Mouse (Mus musculus): ENCODE results near the gene Gm12789. TPM values are rescaled to one million over a fixed set of nuclear protein-coding genes. Genes with fewer than 3 reads are reported as not detected.
"Not testable (repeated sequence)": the region's sequence is repeated elsewhere in the genome, so short reads cannot be mapped to it uniquely, and the experiment has no call there.

The Gm12789 gene
- polyA plus RNA-seq (2012; rRNA removed), result not detected in 2 replicates

DNA sequence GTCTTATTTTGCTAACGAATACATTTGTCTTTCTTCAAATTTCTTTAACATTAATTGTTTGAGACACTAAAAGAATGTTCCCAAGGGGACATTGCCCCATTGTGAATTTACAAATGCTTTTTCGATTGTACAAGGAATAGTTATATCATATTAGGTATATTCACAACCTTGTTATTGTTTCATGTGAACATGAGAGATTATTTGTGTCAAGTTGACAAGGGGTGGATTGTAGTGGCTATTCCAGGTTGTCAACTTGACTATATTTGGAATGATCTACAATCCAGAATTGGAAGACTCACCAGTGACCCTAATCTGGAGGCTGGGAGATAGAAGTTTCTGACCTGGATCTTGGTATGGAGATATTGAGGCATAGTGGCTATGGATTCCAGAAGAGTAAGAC is at the start of gene Gm12789:
TSS of gene Gm12789 (plus strand) at position 301 of the 400 bp plus-strand sequence.
- not testable (repeated sequence) for DNase-seq (ENCODE audit: low read depth, low spot score)
- 87% methylated on average over 2 of the region's 2 CpGs for WGBS

DNA sequence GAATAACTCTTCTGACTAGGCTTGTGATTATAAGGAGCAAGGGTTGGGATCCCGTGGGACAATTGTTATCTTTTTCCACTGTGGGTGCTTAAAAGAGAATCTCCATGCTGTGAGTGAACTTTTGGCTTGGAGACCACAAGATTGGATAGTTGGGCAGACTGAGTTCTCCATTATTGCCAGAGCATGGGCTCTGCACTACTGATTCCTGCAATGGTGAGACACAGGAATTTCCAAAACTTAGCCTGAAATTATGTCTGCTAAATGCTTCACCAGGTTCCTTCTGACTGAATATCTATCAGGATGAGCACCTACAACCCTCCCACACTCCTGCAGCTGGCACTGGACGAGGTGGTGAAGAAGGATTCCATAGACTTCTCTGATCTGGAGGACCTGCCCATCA is 46.3 kb upstream of the Gm12789 start, which contains the start of gene Gm12794:
TSS of gene Gm12794 (plus strand) at position 301 of the 400 bp plus-strand sequence.
- not testable (repeated sequence) for DNase-seq (ENCODE audit: low read depth, low spot score)
- WGBS, result 68% methylated on average over 2 of the region's 2 CpGs

DNA sequence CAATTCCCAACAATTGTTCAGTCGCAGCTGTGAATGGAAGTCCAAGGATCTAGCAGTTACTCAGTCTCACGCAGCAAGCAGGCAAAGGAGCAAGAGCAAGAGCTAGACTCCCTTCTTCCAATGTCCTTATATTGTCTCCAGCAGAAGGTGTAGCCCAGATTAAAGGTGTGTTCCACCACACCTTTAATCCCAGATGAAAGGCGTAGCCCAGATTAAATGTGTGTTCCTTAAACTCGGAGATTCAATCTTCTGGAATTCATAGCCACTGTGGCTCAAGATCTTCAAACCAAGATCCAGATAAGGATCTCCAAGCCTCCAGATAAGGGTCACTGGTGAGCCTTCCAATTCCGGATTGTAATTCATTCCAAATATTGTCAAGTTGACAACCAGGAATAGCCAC is 5.5 kb upstream of the Gm12789 start, which contains the start of gene Gm12790:
TSS of gene Gm12790 (minus strand) at position 101 of the 400 bp plus-strand sequence.
- 80% methylated on average over 1 of the region's 5 CpGs for WGBS
- DNase-seq (ENCODE audit: low read depth, low spot score), result not testable (repeated sequence)

DNA sequence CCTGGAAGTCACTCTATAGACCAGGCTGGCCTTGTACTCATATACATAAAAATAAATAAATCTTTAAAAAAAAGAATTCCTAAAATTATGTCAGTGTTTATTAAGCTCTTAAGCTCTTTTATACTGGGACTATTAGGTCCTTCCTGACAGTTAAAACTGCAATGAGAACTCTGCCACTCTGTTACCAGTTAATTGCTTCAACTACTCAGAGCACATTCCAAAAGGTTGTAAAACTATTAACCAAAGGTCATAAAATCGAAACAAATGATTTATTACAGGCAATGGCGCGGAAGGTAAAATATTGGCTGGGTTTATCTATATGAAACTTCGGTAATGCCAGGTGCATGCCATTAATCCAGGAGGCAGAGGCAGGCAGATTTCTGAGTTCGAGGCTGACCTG is 748 bp upstream of the Gm12789 start:
- no peak for DNase-seq (ENCODE audit: low read depth, low spot score)
- WGBS, result 24% methylated on average over 5 of the region's 5 CpGs

DNA sequence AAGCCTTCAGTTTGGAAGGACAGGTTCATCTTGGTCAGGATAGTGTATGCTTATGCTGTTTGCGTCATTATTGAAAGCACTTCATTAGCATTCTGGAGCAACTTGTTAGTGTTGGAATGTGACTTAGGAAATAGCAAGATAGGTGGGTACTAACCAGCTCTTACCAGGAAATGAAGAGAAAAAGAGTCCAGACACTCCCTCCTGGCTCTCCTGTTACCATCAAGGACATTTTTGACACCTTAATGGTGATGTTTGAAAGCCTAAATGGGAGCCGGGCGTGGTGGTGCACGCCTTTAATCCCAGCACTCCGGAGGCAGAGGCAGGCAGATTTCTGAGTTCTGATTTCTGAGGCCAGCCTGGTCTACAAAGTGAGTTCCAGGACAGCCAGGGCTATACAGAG is 11.0 kb downstream of the Gm12789 start:
- 83% methylated on average over 5 of the region's 5 CpGs for WGBS
- no peak for DNase-seq (ENCODE audit: low read depth, low spot score)

DNA sequence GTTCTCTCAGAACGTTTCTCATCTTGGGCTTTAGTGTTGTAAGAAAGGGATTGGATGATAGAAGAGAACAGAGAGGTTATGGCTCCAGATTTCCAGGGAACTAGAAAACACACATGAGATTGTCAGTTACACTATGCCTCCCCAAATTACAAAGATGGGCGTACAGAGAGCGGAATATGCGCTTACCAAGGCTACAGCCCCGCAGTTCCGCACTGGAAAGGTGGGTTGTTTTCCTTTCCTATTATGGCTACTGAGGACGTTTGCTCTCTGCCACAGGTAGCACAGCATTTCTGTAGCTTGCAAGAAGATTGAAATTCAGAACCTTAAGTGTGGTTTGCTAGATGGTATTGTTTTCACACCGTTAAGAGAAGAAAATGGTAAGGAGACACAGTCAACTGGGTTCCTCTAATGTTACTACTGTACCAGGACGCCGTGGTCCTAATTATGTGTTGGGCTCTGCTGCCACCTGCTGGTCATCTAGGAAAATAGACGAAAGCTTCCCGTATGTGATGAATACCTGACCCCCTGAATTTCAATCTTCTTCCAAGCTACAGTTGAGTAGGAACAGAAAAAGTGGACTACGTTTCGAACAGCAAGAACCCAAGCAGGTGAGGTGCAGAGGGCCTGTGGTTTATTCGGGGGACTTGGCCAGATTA is 12.0 kb downstream of the Gm12789 start:
- peak; percentile 35 for DNase-seq (ENCODE audit: low read depth, low spot score)
- 34% methylated on average over 15 of the region's 15 CpGs for WGBS

DNA sequence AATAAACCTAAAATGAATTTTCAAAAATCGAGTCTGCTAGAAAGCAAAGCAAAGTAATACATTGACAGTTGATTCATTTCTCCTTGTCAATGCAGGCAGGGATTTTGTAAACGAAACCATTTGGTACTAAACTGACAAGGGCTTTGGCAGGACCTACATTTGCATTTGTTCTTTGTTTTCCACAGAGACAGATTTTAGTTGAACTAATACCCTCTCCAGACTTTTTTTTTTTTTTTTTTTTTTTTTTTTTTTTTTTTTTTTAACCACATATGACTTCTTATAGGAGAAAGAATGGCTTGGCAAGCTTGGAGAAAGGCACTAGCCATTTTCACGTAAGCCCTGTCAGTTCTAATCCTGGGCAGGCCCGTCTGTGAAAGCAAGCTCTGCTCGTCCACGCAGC is 40.2 kb downstream of the Gm12789 start:
- 89% methylated on average over 6 of the region's 6 CpGs for WGBS
- DNase-seq (ENCODE audit: low read depth, low spot score), result no peak

Other genes with a start within 250 kb of the Gm12789 start
- not detected in 2 replicates for gene B020004J07Rik, start 142.6 kb upstream of the Gm12789 start, polyA plus RNA-seq (2012; rRNA removed)
- not detected in 2 replicates for gene C130073F10Rik, start 92.8 kb upstream of the Gm12789 start, polyA plus RNA-seq (2012; rRNA removed)
- gene Gm12800, start 77.5 kb upstream of the Gm12789 start, polyA plus RNA-seq (2012; rRNA removed), result not detected in 2 replicates
- gene Gm12794, start 46.2 kb upstream of the Gm12789 start, polyA plus RNA-seq (2012; rRNA removed), result not detected in 2 replicates
- gene Gm12790, start 5.6 kb upstream of the Gm12789 start, polyA plus RNA-seq (2012; rRNA removed), result not detected in 2 replicates
- 4.6 and 6.5 TPM in 2 replicates for gene Pde4b, start 100.9 kb downstream of the Gm12789 start, polyA plus RNA-seq (2012; rRNA removed)